8 mouse cellular contexts compared by ENCODE assay signal in genomic region chr10:77484205-77484935, GRCm38 (mm10). TPM values are rescaled to one million over a fixed set of nuclear protein-coding genes. Genes with fewer than 3 reads are reported as not detected.
DNase-seq lines count a peak whose midpoint lies in the region; ATAC-seq and TF ChIP-seq lines count a peak whose summit lies in the region.

No protein-coding gene starts in this region.

- no peak overlapping the region for H3K9ac ChIP-seq in hindbrain, embryonic 12.5 days
- no peak overlapping the region for H3K9ac ChIP-seq in hindbrain, embryonic 14.5 days
- no peak overlapping the region for H3K9ac ChIP-seq in lung, embryonic 15.5 days
- H3K9ac ChIP-seq in midbrain, postnatal 0 days (replicated peaks; ENCODE audit: low read length, poor library complexity, severe bottlenecking): no peak overlapping the region

- H3K4me2 ChIP-seq in hindbrain, embryonic 12.5 days (replicated peaks): no peak overlapping the region
- H3K4me2 ChIP-seq in hindbrain, embryonic 14.5 days (replicated peaks): no peak overlapping the region
- peak overlapping the region; percentile 26; the same call in 1 of the 2 replicates for H3K4me2 ChIP-seq in lung, embryonic 15.5 days
- no peak overlapping the region for H3K4me2 ChIP-seq in midbrain, postnatal 0 days (ENCODE audit: low read depth, low read length, poor library complexity, severe bottlenecking)

- TF ChIP-seq CTCF in midbrain, postnatal 0 days (IDR thresholded peaks at IDR 0.05): no peak

- H3K4me3 ChIP-seq in hindbrain, embryonic 12.5 days: no peak overlapping the region
- H3K4me3 ChIP-seq in hindbrain, embryonic 14.5 days (replicated peaks; ENCODE audit: low read length): no peak overlapping the region
- H3K4me3 ChIP-seq in lung, embryonic 15.5 days: no peak overlapping the region
- H3K4me3 ChIP-seq in midbrain, postnatal 0 days (ENCODE audit: low read depth, low read length): no peak overlapping the region

- H3K27ac ChIP-seq in hindbrain, embryonic 12.5 days: no peak overlapping the region
- no peak overlapping the region for H3K27ac ChIP-seq in hindbrain, embryonic 14.5 days
- peak overlapping the region; percentile 70 for H3K27ac ChIP-seq in lung, embryonic 15.5 days
- H3K27ac ChIP-seq in midbrain, postnatal 0 days (ENCODE audit: low read depth, low read length): no peak overlapping the region

- WGBS in hindbrain, embryonic 12.5 days: 64% methylated on average over 18 of the region's 18 CpGs
- WGBS in hindbrain, embryonic 14.5 days: 75% methylated on average over 18 of the region's 18 CpGs
- 8% methylated on average over 18 of the region's 18 CpGs for WGBS in lung, embryonic 15.5 days
- 78% methylated on average over 18 of the region's 18 CpGs for WGBS in midbrain, postnatal 0 days

- H3K9me3 ChIP-seq in hindbrain, embryonic 12.5 days (replicated peaks): no peaks in the 10 kb centered on the region
- H3K9me3 ChIP-seq in hindbrain, embryonic 14.5 days (ENCODE audit: control insufficient read depth, low read length): no peaks in the 10 kb centered on the region
- no peaks in the 10 kb centered on the region for H3K9me3 ChIP-seq in lung, embryonic 15.5 days
- no peaks in the 10 kb centered on the region for H3K9me3 ChIP-seq in midbrain, postnatal 0 days (ENCODE audit: low read length)

- DNase-seq in hindbrain, embryonic 14.5 days (ENCODE audit: low spot score): no peak
- DNase-seq in gastrocnemius, postnatal 14 days: peak; percentile 59
- peak; percentile 73 for DNase-seq in kidney, adult 9 months
- DNase-seq in frontal cortex, postnatal 10 days (ENCODE audit: low spot score in 2 of 2): no peak
- DNase-seq in midbrain, postnatal 0 days (ENCODE audit: low spot score): no peak
- no peak for DNase-seq in cerebellum, adult 9-10 months

- peaks cover 35% of the 10 kb centered on the region for H3K36me3 ChIP-seq in hindbrain, embryonic 12.5 days
- H3K36me3 ChIP-seq in hindbrain, embryonic 14.5 days (replicated peaks; ENCODE audit: control insufficient read depth, insufficient read depth): peaks cover 38% of the 10 kb centered on the region
- peaks cover 26% of the 10 kb centered on the region for H3K36me3 ChIP-seq in lung, embryonic 15.5 days
- H3K36me3 ChIP-seq in midbrain, postnatal 0 days (ENCODE audit: insufficient read depth, low read length): peaks cover 28% of the 10 kb centered on the region

- H3K4me1 ChIP-seq in hindbrain, embryonic 12.5 days: no peaks in the 10 kb centered on the region
- H3K4me1 ChIP-seq in hindbrain, embryonic 14.5 days (replicated peaks; ENCODE audit: control insufficient read depth, insufficient read depth, low read length): no peaks in the 10 kb centered on the region
- H3K4me1 ChIP-seq in lung, embryonic 15.5 days: peaks cover 24% of the 10 kb centered on the region
- H3K4me1 ChIP-seq in midbrain, postnatal 0 days (ENCODE audit: insufficient read depth, low read length): no peaks in the 10 kb centered on the region

- peak; percentile 27; the same call in 1 of the 2 replicates for ATAC-seq in hindbrain, embryonic 12.5 days (ENCODE audit: low FRiP score)
- no peak for ATAC-seq in hindbrain, embryonic 14.5 days (ENCODE audit: low FRiP score)
- peak; percentile 90 for ATAC-seq in lung, embryonic 15.5 days (ENCODE audit: borderline replicate concordance, extremely low read depth, low FRiP score, low TSS enrichment)
- no peak for ATAC-seq in midbrain, postnatal 0 days (ENCODE audit: low FRiP score)

- H3K27me3 ChIP-seq in hindbrain, embryonic 12.5 days: no peaks in the 10 kb centered on the region
- H3K27me3 ChIP-seq in hindbrain, embryonic 14.5 days (ENCODE audit: control insufficient read depth, insufficient read depth, low read length): no peaks in the 10 kb centered on the region
- H3K27me3 ChIP-seq in lung, embryonic 15.5 days: no peaks in the 10 kb centered on the region
- H3K27me3 ChIP-seq in midbrain, postnatal 0 days (ENCODE audit: insufficient read depth, low read length): no peaks in the 10 kb centered on the region

- intact Hi-C loops in gastrocnemius, postnatal 14 days (cut with DNase I; ENCODE audit: low total_unique reads): no loop called here

RNA-seq across cellular contexts. Expression of gene Fam207a, which starts 31.2 kb away (rescaled TPM):
- polyA plus RNA-seq in hindbrain, embryonic 12.5 days (2016; fragmentation: Nextera tagmentation; extraction: Ambion mirVana): 47.3 and 48.0 TPM in 2 replicates
- 37.7 and 41.0 TPM in 2 replicates for polyA plus RNA-seq in hindbrain, embryonic 14.5 days (2014; fragmentation: Nextera tagmentation; extraction: Ambion mirVana)
- total RNA-seq in gastrocnemius, postnatal 14 days (2021): 10 to 100 TPM in 1 of 2 experiments, 1 to 10 TPM in 1; 7.9 to 10.0 TPM
- 35.1 and 38.0 TPM in 2 replicates for polyA plus RNA-seq in lung, embryonic 15.5 days (2015; fragmentation: Nextera tagmentation; extraction: Ambion mirVana)
- total RNA-seq in midbrain, postnatal 0 days (2014; rRNA removed): 47.1 and 49.2 TPM in 2 replicates
- 32.7 and 34.9 TPM in 2 replicates for polyA plus RNA-seq in midbrain, postnatal 0 days (2015; fragmentation: Nextera tagmentation; extraction: Ambion mirVana)

RNA-seq across cellular contexts. Expression of gene Itgb2, which starts 45.7 kb away (rescaled TPM):
- polyA plus RNA-seq in hindbrain, embryonic 12.5 days (2016; fragmentation: Nextera tagmentation; extraction: Ambion mirVana): 0.70 and 1.6 TPM in 2 replicates
- 0.99 and 1.1 TPM in 2 replicates for polyA plus RNA-seq in hindbrain, embryonic 14.5 days (2014; fragmentation: Nextera tagmentation; extraction: Ambion mirVana)
- total RNA-seq in gastrocnemius, postnatal 14 days (2021): 1 to 10 TPM; 1.8 to 2.1 TPM
- polyA plus RNA-seq in lung, embryonic 15.5 days (2015; fragmentation: Nextera tagmentation; extraction: Ambion mirVana): 3.7 and 5.3 TPM in 2 replicates
- total RNA-seq in midbrain, postnatal 0 days (2014; rRNA removed): 0.55 and 1.7 TPM in 2 replicates
- polyA plus RNA-seq in midbrain, postnatal 0 days (2015; fragmentation: Nextera tagmentation; extraction: Ambion mirVana): 0.69 and 1.2 TPM in 2 replicates

Comparison
In these comparisons a context has a peak if more than half of its experiments do, and no peak if none do; other contexts are left out.
1. ATAC-seq: peak in hindbrain, embryonic 12.5 days (single experiment) and lung, embryonic 15.5 days (single experiment); none in hindbrain, embryonic 14.5 days (single experiment) and midbrain, postnatal 0 days (single experiment).
2. DNase-seq: peak in gastrocnemius, postnatal 14 days (single experiment) and kidney, adult 9 months (single experiment); none in hindbrain, embryonic 14.5 days (single experiment), frontal cortex, postnatal 10 days (0 of 2), midbrain, postnatal 0 days (single experiment) and cerebellum, adult 9-10 months (single experiment).